ENCODE assay signal across 7 mouse cellular contexts in the genomic region with DNA sequence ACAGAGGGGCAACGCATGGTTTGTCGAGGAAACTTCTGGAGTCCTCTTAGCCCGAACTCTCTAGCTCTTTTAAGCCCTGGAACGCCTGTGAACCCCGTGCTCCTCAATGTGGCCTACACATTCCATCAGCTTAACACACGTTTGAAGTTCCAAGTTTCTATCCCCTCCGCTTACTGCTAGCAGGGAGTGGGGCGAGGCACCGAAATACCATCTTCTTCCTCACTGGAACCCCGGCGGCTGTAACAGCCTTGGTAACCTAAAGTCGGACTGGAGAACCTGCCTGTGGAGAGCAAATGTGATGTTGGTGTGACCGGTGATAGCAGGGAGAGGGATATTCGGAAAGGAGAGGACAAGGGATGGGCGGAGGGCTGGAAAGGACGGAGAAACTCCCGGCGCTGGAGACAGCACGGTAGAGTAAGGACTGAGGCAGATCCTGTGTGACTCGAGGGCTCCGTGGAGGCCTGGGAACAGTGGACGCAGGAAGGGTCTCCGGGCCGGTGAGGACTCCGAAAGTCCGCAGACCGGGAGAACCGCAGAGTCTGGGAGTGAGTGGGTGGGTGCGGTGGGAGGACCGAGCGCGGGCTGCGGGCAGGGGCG. TPM values are rescaled to one million over a fixed set of nuclear protein-coding genes. Genes with fewer than 3 reads are reported as not detected.
DNase-seq lines count a peak whose midpoint lies in the region; ATAC-seq lines count a peak whose summit lies in the region.

No protein-coding gene starts in this region.

- peak overlapping the region; percentile 43 for H3K9ac ChIP-seq in forebrain, embryonic 11.5 days (ENCODE audit: low read length)
- peak overlapping the region; percentile 96 for H3K9ac ChIP-seq in limb, embryonic 12.5 days (replicated peaks)
- no peak overlapping the region for H3K9ac ChIP-seq in stomach, embryonic 14.5 days (replicated peaks; ENCODE audit: low read depth, low read length)

- peak overlapping the region; percentile 94 for H3K4me3 ChIP-seq in megakaryocyte, embryonic 14.5 days (replicated peaks)
- peak overlapping the region; percentile 48 for H3K4me3 ChIP-seq in forebrain, embryonic 11.5 days (ENCODE audit: low read depth, low read length)
- H3K4me3 ChIP-seq in limb, embryonic 12.5 days (replicated peaks) = peak overlapping the region; percentile 71
- H3K4me3 ChIP-seq in stomach, embryonic 14.5 days (ENCODE audit: low read depth, low read length) = peak overlapping the region; percentile 47

- H3K4me2 ChIP-seq in forebrain, embryonic 11.5 days (ENCODE audit: low read depth, low read length, severe bottlenecking) = peak overlapping the region; percentile 87
- H3K4me2 ChIP-seq in limb, embryonic 12.5 days = peak overlapping the region; percentile 71
- H3K4me2 ChIP-seq in stomach, embryonic 14.5 days (replicated peaks; ENCODE audit: low read depth, low read length) = peak overlapping the region; percentile 99

- no peaks in the 10 kb centered on the region for H3K36me3 ChIP-seq in megakaryocyte, embryonic 14.5 days (replicated peaks; ENCODE audit: low read length)
- H3K36me3 ChIP-seq in forebrain, embryonic 11.5 days (ENCODE audit: control insufficient read depth, insufficient read depth, low read length) = no peaks in the 10 kb centered on the region
- 0 out of 2 replicates have a peak, but pooled peaks cover 8% of the 10 kb centered on the region for H3K36me3 ChIP-seq in limb, embryonic 12.5 days
- H3K36me3 ChIP-seq in stomach, embryonic 14.5 days (ENCODE audit: control insufficient read depth, insufficient read depth, low read length) = no peaks in the 10 kb centered on the region

- no peak for ATAC-seq in megakaryocyte, adult 5-6 weeks (ENCODE audit: poor library complexity, severe bottlenecking)
- peak; percentile 29 for ATAC-seq in forebrain, embryonic 11.5 days (replicated peaks; ENCODE audit: low FRiP score)
- peak; percentile 54; the same call in 1 of the 2 replicates for ATAC-seq in limb, embryonic 12.5 days (ENCODE audit: insufficient number of reproducible peaks, insufficient read depth, low FRiP score, low TSS enrichment, low read depth)
- ATAC-seq in stomach, embryonic 14.5 days (ENCODE audit: insufficient number of reproducible peaks, insufficient read depth, low FRiP score, low read depth) = peak; percentile 38

- no peak for DNase-seq in forebrain, embryonic 11.5 days (ENCODE audit: low spot score)
- DNase-seq in retina, embryonic 14.5 days (ENCODE audit: low spot score) = no peak
- DNase-seq in thymus, postnatal 14 days = no peak

- H3K4me1 ChIP-seq in megakaryocyte, embryonic 14.5 days = peaks cover 72% of the 10 kb centered on the region
- peaks cover 23% of the 10 kb centered on the region for H3K4me1 ChIP-seq in forebrain, embryonic 11.5 days (replicated peaks; ENCODE audit: control insufficient read depth, insufficient read depth, low read length)
- H3K4me1 ChIP-seq in limb, embryonic 12.5 days (replicated peaks) = peaks cover 37% of the 10 kb centered on the region
- peaks cover 2% of the 10 kb centered on the region; the same call in 1 of the 2 replicates for H3K4me1 ChIP-seq in stomach, embryonic 14.5 days (ENCODE audit: control insufficient read depth, insufficient read depth, low read length)

- H3K9me3 ChIP-seq in megakaryocyte, embryonic 14.5 days = peaks cover 5% of the 10 kb centered on the region; the same call in 1 of the 2 replicates
- H3K9me3 ChIP-seq in forebrain, embryonic 11.5 days (ENCODE audit: control insufficient read depth, low read length) = no peaks in the 10 kb centered on the region
- no peaks in the 10 kb centered on the region for H3K9me3 ChIP-seq in limb, embryonic 12.5 days
- H3K9me3 ChIP-seq in stomach, embryonic 14.5 days (ENCODE audit: control insufficient read depth, low read depth, low read length) = no peaks in the 10 kb centered on the region

- WGBS in forebrain, embryonic 11.5 days = under 1% methylated on average over 30 of the region's 34 CpGs
- WGBS in limb, embryonic 12.5 days = under 1% methylated on average over 34 of the region's 34 CpGs
- WGBS in stomach, embryonic 14.5 days = 2% methylated on average over 33 of the region's 34 CpGs

- H3K27me3 ChIP-seq in megakaryocyte, embryonic 14.5 days (replicated peaks) = peaks cover 93% of the 10 kb centered on the region
- H3K27me3 ChIP-seq in forebrain, embryonic 11.5 days (ENCODE audit: control insufficient read depth, insufficient read depth, low read length) = peaks cover 81% of the 10 kb centered on the region
- peaks cover 85% of the 10 kb centered on the region for H3K27me3 ChIP-seq in limb, embryonic 12.5 days
- H3K27me3 ChIP-seq in stomach, embryonic 14.5 days (ENCODE audit: control insufficient read depth, insufficient read depth, low read length) = peaks cover 49% of the 10 kb centered on the region

- no peak overlapping the region for H3K27ac ChIP-seq in forebrain, embryonic 11.5 days (ENCODE audit: low read depth, low read length)
- H3K27ac ChIP-seq in limb, embryonic 12.5 days = peak overlapping the region; percentile 83
- no peak overlapping the region for H3K27ac ChIP-seq in stomach, embryonic 14.5 days (ENCODE audit: low read length)

RNA-seq across cellular contexts. Expression of a gene that starts 0.5 kb away (rescaled TPM):
- polyA plus RNA-seq in megakaryocyte, embryonic 14.5 days (2012; ENCODE audit: insufficient read depth, low replicate concordance) = 0.17 and 0.74 TPM in 2 replicates
- total RNA-seq in megakaryocyte, adult 5-6 weeks (2015) = 0.18 and 0.30 TPM in 2 replicates
- total RNA-seq in megakaryocyte, adult 5-6 weeks (2017) = 0.07 and 0.28 TPM in 2 replicates
- polyA plus RNA-seq in forebrain, embryonic 11.5 days (2014; fragmentation: Nextera tagmentation; extraction: Ambion mirVana) = 5.0 and 5.5 TPM in 2 replicates
- 7.5 and 8.5 TPM in 2 replicates for polyA plus RNA-seq in limb, embryonic 12.5 days (2016; fragmentation: Nextera tagmentation; extraction: Ambion mirVana)
- 0.33 and 0.55 TPM in 2 replicates for polyA plus RNA-seq in stomach, embryonic 14.5 days (2014; fragmentation: Nextera tagmentation; extraction: Ambion mirVana)
